Mouse (Mus musculus) G1E (cell line): ENCODE data around the gene Xpo5.

ENCODE experiments used
- CTCF ChIP-seq: IDR thresholded peaks from 2 replicates; pipeline ENCODE4 v1.5.1; 2012; ENCODE audit warnings: low read depth, low read length, inconsistent platforms, mixed read lengths
- GATA1 ChIP-seq: IDR thresholded peaks from 2 replicates; pipeline ENCODE4 v1.6.1; 2012; ENCODE audit warnings: borderline replicate concordance, low read length, inconsistent platforms, mixed read lengths

DNA sequence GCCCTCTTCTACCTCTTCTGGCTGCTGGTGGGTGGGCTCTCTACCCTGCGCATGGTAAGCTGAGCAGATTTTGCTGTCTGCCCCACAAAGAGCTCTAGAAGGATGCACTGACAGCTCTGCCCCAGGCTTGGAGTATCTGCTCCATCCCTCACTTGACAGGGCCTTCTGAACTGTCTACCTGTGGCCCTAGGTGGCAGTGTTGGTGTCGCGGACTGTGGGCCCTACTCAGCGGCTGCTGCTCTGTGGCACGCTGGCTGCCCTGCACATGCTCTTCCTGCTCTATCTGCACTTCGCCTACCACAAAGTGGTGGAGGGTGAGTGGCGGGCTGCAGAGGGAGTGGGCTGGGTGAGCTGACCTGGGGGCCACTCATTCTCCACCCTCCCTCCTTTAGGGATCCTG is 48.6 kb downstream of the Xpo5 start:
- TF ChIP-seq CTCF (no peak), GATA1 (no peak)
